Comparison of ENCODE assay signal across 8 mouse cellular contexts in the genomic region with DNA sequence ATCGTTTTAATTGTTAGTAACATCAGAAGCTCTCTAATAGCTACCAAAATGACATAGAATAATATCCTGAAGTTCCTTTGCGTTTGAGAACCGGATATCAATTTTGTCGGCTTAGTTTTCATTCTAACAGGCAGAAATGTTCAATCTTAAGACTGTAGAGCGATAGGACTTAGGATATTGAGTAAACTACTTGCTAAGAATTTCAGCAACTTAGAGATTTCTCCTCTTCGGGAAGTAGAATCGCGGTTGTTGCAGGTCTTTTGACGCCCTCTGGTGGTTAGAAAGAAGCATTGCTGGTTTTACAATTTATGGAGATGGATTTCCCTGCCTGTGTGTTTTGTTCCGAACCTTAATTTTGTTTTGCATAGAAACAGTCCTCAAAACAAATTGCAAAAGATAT. TPM values are rescaled to one million over a fixed set of nuclear protein-coding genes. Genes with fewer than 3 reads are reported as not detected.
DNase-seq lines count a peak whose midpoint lies in the region; ATAC-seq and TF ChIP-seq lines count a peak whose summit lies in the region.

No protein-coding gene starts in this region.

- H3K27ac ChIP-seq in intestine, postnatal 0 days (ENCODE audit: low read depth, low read length): no peak overlapping the region
- H3K27ac ChIP-seq in intestine, embryonic 15.5 days: no peak overlapping the region
- H3K27ac ChIP-seq in ES-E14 (ENCODE audit: insufficient read depth, low read depth, low read length, poor library complexity, severe bottlenecking): no peak overlapping the region
- no peak overlapping the region for H3K27ac ChIP-seq in forebrain, embryonic 15.5 days (replicated peaks)

- H3K79me3 ChIP-seq in C2C12 (ENCODE audit: low read depth): no peaks in the 10 kb centered on the region

- 22% methylated on average over 10 of the region's 10 CpGs for WGBS in intestine, postnatal 0 days
- 20% methylated on average over 10 of the region's 10 CpGs for WGBS in intestine, embryonic 15.5 days
- 27% methylated on average over 10 of the region's 10 CpGs for WGBS in forebrain, embryonic 15.5 days

- H3K79me2 ChIP-seq in C2C12 (ENCODE audit: control insufficient read depth, insufficient read depth): no peaks in the 10 kb centered on the region

- peak; percentile 85 for TF ChIP-seq CTCF in intestine, postnatal 0 days (IDR thresholded peaks at IDR 0.05; ENCODE audit: low read depth)
- peak; percentile 19 for TF ChIP-seq CTCF in C2C12 (IDR thresholded peaks at IDR 0.05; ENCODE audit: control insufficient read depth, insufficient read depth, insufficient read length)

- H3ac ChIP-seq in C2C12 (ENCODE audit: control insufficient read depth, insufficient read length, low read depth): no peak overlapping the region

- peak; percentile 19 for DNase-seq in ES-E14 (ENCODE audit: low read depth, low spot score)
- DNase-seq in thymus, postnatal 4 days: no peak
- no peak for DNase-seq in ovary, adult 18-20 months (ENCODE audit: low spot score)
- DNase-seq in urinary bladder, adult 2 months (ENCODE audit: low spot score): no peak

- H3K27me3 ChIP-seq in intestine, postnatal 0 days (replicated peaks; ENCODE audit: control insufficient read depth, insufficient read depth, low read length): no peaks in the 10 kb centered on the region
- H3K27me3 ChIP-seq in intestine, embryonic 15.5 days (replicated peaks): no peaks in the 10 kb centered on the region
- no peaks in the 10 kb centered on the region for H3K27me3 ChIP-seq in C2C12 (ENCODE audit: control insufficient read depth, insufficient read depth, insufficient read length)
- no peaks in the 10 kb centered on the region for H3K27me3 ChIP-seq in forebrain, embryonic 15.5 days

- H3K4me3 ChIP-seq in intestine, postnatal 0 days (ENCODE audit: low read depth, low read length): no peak overlapping the region
- H3K4me3 ChIP-seq in intestine, embryonic 15.5 days (replicated peaks): no peak overlapping the region
- H3K4me3 ChIP-seq in C2C12 (ENCODE audit: insufficient read depth, poor library complexity, severe bottlenecking): no peak overlapping the region
- no peak overlapping the region for H3K4me3 ChIP-seq in ES-E14 (ENCODE audit: insufficient read depth in 1 of 2, low read depth in 1 of 2, low read length in 2 of 2, poor library complexity in 1 of 2, severe bottlenecking in 1 of 2)
- no peak overlapping the region for H3K4me3 ChIP-seq in forebrain, embryonic 15.5 days

- H3K9me3 ChIP-seq in intestine, postnatal 0 days (ENCODE audit: control insufficient read depth): no peaks in the 10 kb centered on the region
- no peaks in the 10 kb centered on the region for H3K9me3 ChIP-seq in intestine, embryonic 15.5 days
- no peaks in the 10 kb centered on the region for H3K9me3 ChIP-seq in ES-E14 (ENCODE audit: control insufficient read depth, insufficient read depth, low read depth, low read length)
- H3K9me3 ChIP-seq in forebrain, embryonic 15.5 days: no peaks in the 10 kb centered on the region

- H3K4me1 ChIP-seq in intestine, postnatal 0 days (replicated peaks; ENCODE audit: control insufficient read depth, insufficient read depth, low read length): no peaks in the 10 kb centered on the region
- no peaks in the 10 kb centered on the region for H3K4me1 ChIP-seq in intestine, embryonic 15.5 days (replicated peaks)
- no peaks in the 10 kb centered on the region for H3K4me1 ChIP-seq in ES-E14 (ENCODE audit: control insufficient read depth in 2 of 2, insufficient read depth in 2 of 2, low read length in 2 of 2, poor library complexity in 1 of 2)
- H3K4me1 ChIP-seq in forebrain, embryonic 15.5 days: no peaks in the 10 kb centered on the region

- in situ Hi-C loops in ES-E14 (cut with MboI; ENCODE audit: low sequenced_read_pairs in 2 of 2, unreplicated experiment in 2 of 2): no loop called here

- H3K4me2 ChIP-seq in intestine, postnatal 0 days (replicated peaks; ENCODE audit: low read depth): no peak overlapping the region
- H3K4me2 ChIP-seq in intestine, embryonic 15.5 days (replicated peaks): no peak overlapping the region
- H3K4me2 ChIP-seq in forebrain, embryonic 15.5 days (replicated peaks): no peak overlapping the region

- no peak for ATAC-seq in intestine, postnatal 0 days
- no peak for ATAC-seq in intestine, embryonic 15.5 days
- 0 out of 2 replicates have a peak, but pooled peaks have one; percentile 43 for ATAC-seq in forebrain, embryonic 15.5 days (replicated peaks)

- no peaks in the 10 kb centered on the region for H3K36me3 ChIP-seq in intestine, postnatal 0 days (ENCODE audit: control insufficient read depth, insufficient read depth)
- H3K36me3 ChIP-seq in intestine, embryonic 15.5 days: no peaks in the 10 kb centered on the region
- no peaks in the 10 kb centered on the region for H3K36me3 ChIP-seq in C2C12 (ENCODE audit: control insufficient read depth, insufficient read depth)
- no peaks in the 10 kb centered on the region for H3K36me3 ChIP-seq in ES-E14 (ENCODE audit: control insufficient read depth, insufficient read depth, low read length, poor library complexity, severe bottlenecking)
- no peaks in the 10 kb centered on the region for H3K36me3 ChIP-seq in forebrain, embryonic 15.5 days

- no peak overlapping the region for H3K9ac ChIP-seq in intestine, postnatal 0 days (ENCODE audit: low read depth, low read length)
- no peak overlapping the region for H3K9ac ChIP-seq in intestine, embryonic 15.5 days
- H3K9ac ChIP-seq in ES-E14 (ENCODE audit: insufficient read depth, low read depth, low read length, poor library complexity, severe bottlenecking): no peak overlapping the region
- no peak overlapping the region for H3K9ac ChIP-seq in forebrain, embryonic 15.5 days (replicated peaks)

TF ChIP-seq in C2C12, 6 proteins besides CTCF, POLR2A, EP300 and RAD21:
- TF ChIP-seq MAX (IDR thresholded peaks at IDR 0.05) (no peak), MYOG (IDR thresholded peaks at IDR 0.05; ENCODE audit: control insufficient read depth, extremely low read depth, insufficient read length) (no peak), USF1 (IDR thresholded peaks at IDR 0.05; ENCODE audit: low read depth) (no peak), FOSL1 (IDR thresholded peaks at IDR 0.05; ENCODE audit: insufficient read depth, low read length, poor library complexity, severe bottlenecking) (no peak), CEBPB (IDR thresholded peaks at IDR 0.05; ENCODE audit: low read depth) (no peak), MYOD1 (IDR thresholded peaks at IDR 0.05; ENCODE audit: control insufficient read depth, insufficient read length, low read depth) (no peak)

TF ChIP-seq in ES-E14, 5 proteins besides CTCF, POLR2A, EP300 and RAD21:
- no peak for TF ChIP-seq HCFC1 (IDR thresholded peaks at IDR 0.05; ENCODE audit: borderline replicate concordance, insufficient read depth, low read length)
- no peak for TF ChIP-seq CHD2 (IDR thresholded peaks at IDR 0.05; ENCODE audit: low read depth, low read length)
- peak; percentile 95 for TF ChIP-seq ZC3H11A (IDR thresholded peaks at IDR 0.05; ENCODE audit: borderline replicate concordance, low read depth, low read length)
TF ChIP-seq in ES-E14: peak in this region for 1.

RNA-seq across cellular contexts. Expression of a gene that starts 36.2 kb away (rescaled TPM):
- polyA plus RNA-seq in intestine, postnatal 0 days (2015; fragmentation: Nextera tagmentation; extraction: Ambion mirVana): 0.63 and 0.93 TPM in 2 replicates
- polyA plus RNA-seq in intestine, embryonic 15.5 days (2015; fragmentation: Nextera tagmentation; extraction: Ambion mirVana): 0.58 and 0.70 TPM in 2 replicates
- polyA plus RNA-seq in C2C12 (2012; fragmentation: generic; extraction: Trizol): 0.41 TPM
- 3.0 and 7.3 TPM in 2 replicates for total RNA-seq in ES-E14 (2012; rRNA removed)
- 0.61 and 1.1 TPM in 2 replicates for polyA plus RNA-seq in forebrain, embryonic 15.5 days (2015; fragmentation: Nextera tagmentation; extraction: Ambion mirVana)
- 0.07 and 0.09 TPM in 2 replicates for polyA plus RNA-seq in urinary bladder, adult 2 months (2012; rRNA removed)

RNA-seq across cellular contexts. Expression of a gene that starts 36.8 kb away (rescaled TPM):
- 20.2 and 21.4 TPM in 2 replicates for polyA plus RNA-seq in intestine, postnatal 0 days (2015; fragmentation: Nextera tagmentation; extraction: Ambion mirVana)
- 34.5 and 36.6 TPM in 2 replicates for polyA plus RNA-seq in intestine, embryonic 15.5 days (2015; fragmentation: Nextera tagmentation; extraction: Ambion mirVana)
- 23.6 TPM for polyA plus RNA-seq in C2C12 (2012; fragmentation: generic; extraction: Trizol)
- total RNA-seq in ES-E14 (2012; rRNA removed): 29.6 and 30.8 TPM in 2 replicates
- 27.6 and 27.7 TPM in 2 replicates for polyA plus RNA-seq in forebrain, embryonic 15.5 days (2015; fragmentation: Nextera tagmentation; extraction: Ambion mirVana)
- polyA plus RNA-seq in urinary bladder, adult 2 months (2012; rRNA removed): 12.5 and 13.8 TPM in 2 replicates
